Mouse (Mus musculus): Measurements from ENCODE around the gene Kcnh7. TPM values are rescaled to one million over a fixed set of nuclear protein-coding genes. Genes with fewer than 3 reads are reported as not detected.

Gene Kcnh7
- polyA plus RNA-seq, 1 experiment, result not detected

DNA sequence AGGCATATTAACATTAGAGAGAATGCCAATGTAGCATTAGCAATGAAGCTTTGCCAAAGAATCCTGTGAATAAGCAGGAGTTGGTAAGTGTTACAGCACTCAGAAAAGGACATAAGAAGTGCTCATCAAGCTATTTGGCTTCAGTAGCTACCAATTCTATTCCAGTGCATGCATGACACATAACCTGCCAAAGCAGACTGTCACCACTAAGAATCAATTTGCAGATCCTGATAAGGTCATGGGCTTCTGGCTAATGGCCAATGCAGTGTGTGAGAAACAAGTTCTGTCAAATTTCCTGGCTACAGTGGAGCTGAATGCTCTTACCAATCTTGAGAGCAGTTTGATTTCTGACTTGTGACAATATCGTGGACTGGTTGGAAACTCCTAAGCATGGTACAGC lies 341.5 kb downstream of the Kcnh7 start:
- no peaks in the 10 kb centered on the region for H3K9me3 ChIP-seq (replicated peaks; ENCODE audit: control insufficient read depth, insufficient read depth, low read length, poor library complexity, severe bottlenecking)
- TF ChIP-seq CTCF (IDR thresholded peaks at IDR 0.05; ENCODE audit: low read depth, low read length) (no peak), EP300 (IDR thresholded peaks at IDR 0.05; ENCODE audit: insufficient read depth, low read depth, low read length) (no peak), POLR2A (IDR thresholded peaks at IDR 0.05; ENCODE audit: insufficient read depth, low read length) (no peak)
- no peaks in the 10 kb centered on the region for H3K27me3 ChIP-seq (ENCODE audit: control insufficient read depth, insufficient read depth, low read length, poor library complexity, severe bottlenecking)
- no peak overlapping the region for H3K4me3 ChIP-seq (ENCODE audit: low read depth, low read length)
- no peaks in the 10 kb centered on the region for H3K4me1 ChIP-seq (ENCODE audit: control insufficient read depth, insufficient read depth, low read length)
- H3K9ac ChIP-seq (ENCODE audit: low read depth, poor library complexity, severe bottlenecking), result no peak overlapping the region
- no peaks in the 10 kb centered on the region for H3K36me3 ChIP-seq (ENCODE audit: control insufficient read depth, insufficient read depth, low read length, poor library complexity, severe bottlenecking)
- no peak overlapping the region for H3K27ac ChIP-seq (ENCODE audit: insufficient read depth, low read length)

DNA sequence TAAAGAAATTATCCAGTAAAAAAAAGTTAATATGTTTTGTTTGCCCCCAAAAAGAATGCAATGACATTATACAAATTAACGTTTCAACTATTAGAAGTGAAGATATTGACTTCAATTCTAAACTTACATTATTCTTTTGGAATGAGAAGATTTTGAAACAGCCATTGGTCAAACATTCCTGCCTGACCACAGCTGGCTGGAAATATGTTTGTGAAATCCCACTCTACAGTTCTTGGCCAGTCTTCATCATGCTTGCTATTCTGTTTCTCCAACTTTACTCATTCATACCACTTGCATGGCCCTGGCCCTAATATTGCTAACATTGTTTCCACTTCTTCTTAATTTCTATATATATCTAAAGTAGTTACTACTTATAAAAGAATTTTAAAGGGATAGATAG lies 349.8 kb downstream of the Kcnh7 start:
- no peaks in the 10 kb centered on the region for H3K4me1 ChIP-seq (ENCODE audit: control insufficient read depth, insufficient read depth, low read length)
- no peaks in the 10 kb centered on the region for H3K9me3 ChIP-seq (replicated peaks; ENCODE audit: control insufficient read depth, insufficient read depth, low read length, poor library complexity, severe bottlenecking)
- no peaks in the 10 kb centered on the region for H3K27me3 ChIP-seq (ENCODE audit: control insufficient read depth, insufficient read depth, low read length, poor library complexity, severe bottlenecking)
- no peak overlapping the region for H3K9ac ChIP-seq (ENCODE audit: low read depth, poor library complexity, severe bottlenecking)
- H3K36me3 ChIP-seq (ENCODE audit: control insufficient read depth, insufficient read depth, low read length, poor library complexity, severe bottlenecking), result no peaks in the 10 kb centered on the region
- no peak overlapping the region for H3K4me3 ChIP-seq (ENCODE audit: low read depth, low read length)
- H3K27ac ChIP-seq (ENCODE audit: insufficient read depth, low read length), result no peak overlapping the region
- TF ChIP-seq POLR2A (IDR thresholded peaks at IDR 0.05; ENCODE audit: insufficient read depth, low read length) (no peak), CTCF (IDR thresholded peaks at IDR 0.05; ENCODE audit: low read depth, low read length) (no peak)

- Histone ChIP-seq H3K36me3 (ENCODE audit: control insufficient read depth, insufficient read depth, low read length, poor library complexity, severe bottlenecking) (no peaks in the 10 kb centered on the region), H3K27ac (ENCODE audit: insufficient read depth, low read length) (no peak overlapping the region), H3K4me3 (ENCODE audit: low read depth, low read length) (no peak overlapping the region), H3K4me1 (ENCODE audit: control insufficient read depth, insufficient read depth, low read length) (no peaks in the 10 kb centered on the region), H3K9me3 (replicated peaks; ENCODE audit: control insufficient read depth, insufficient read depth, low read length, poor library complexity, severe bottlenecking) (no peaks in the 10 kb centered on the region), H3K27me3 (ENCODE audit: control insufficient read depth, insufficient read depth, low read length, poor library complexity, severe bottlenecking) (no peaks in the 10 kb centered on the region), H3K9ac (ENCODE audit: low read depth, poor library complexity, severe bottlenecking) (no peak overlapping the region)
- no peak for TF ChIP-seq CTCF (IDR thresholded peaks at IDR 0.05; ENCODE audit: low read depth, low read length)
- no peak for TF ChIP-seq EP300 (IDR thresholded peaks at IDR 0.05; ENCODE audit: insufficient read depth, low read depth, low read length)
- TF ChIP-seq POLR2A (IDR thresholded peaks at IDR 0.05; ENCODE audit: insufficient read depth, low read length), result no peak
These were observed 364.9 kb downstream of the Kcnh7 start for GRCm38 (mm10) chr2:62819231-62819630.

GRCm38 (mm10) chr2:62816016-62816415 lies 368.1 kb downstream of the Kcnh7 start:
- Histone ChIP-seq H3K4me3 (ENCODE audit: low read depth, low read length) (no peak overlapping the region), H3K36me3 (ENCODE audit: control insufficient read depth, insufficient read depth, low read length, poor library complexity, severe bottlenecking) (no peaks in the 10 kb centered on the region), H3K9ac (ENCODE audit: low read depth, poor library complexity, severe bottlenecking) (no peak overlapping the region), H3K9me3 (replicated peaks; ENCODE audit: control insufficient read depth, insufficient read depth, low read length, poor library complexity, severe bottlenecking) (no peaks in the 10 kb centered on the region), H3K27ac (ENCODE audit: insufficient read depth, low read length) (no peak overlapping the region), H3K4me1 (ENCODE audit: control insufficient read depth, insufficient read depth, low read length) (no peaks in the 10 kb centered on the region), H3K27me3 (ENCODE audit: control insufficient read depth, insufficient read depth, low read length, poor library complexity, severe bottlenecking) (no peaks in the 10 kb centered on the region)
- TF ChIP-seq CTCF (IDR thresholded peaks at IDR 0.05; ENCODE audit: low read depth, low read length) (no peak), POLR2A (IDR thresholded peaks at IDR 0.05; ENCODE audit: insufficient read depth, low read length) (no peak), EP300 (IDR thresholded peaks at IDR 0.05; ENCODE audit: insufficient read depth, low read depth, low read length) (no peak)

GRCm38 (mm10) chr2:62808813-62809212 lies 375.3 kb downstream of the Kcnh7 start:
- Histone ChIP-seq H3K9ac (ENCODE audit: low read depth, poor library complexity, severe bottlenecking) (no peak overlapping the region), H3K27ac (ENCODE audit: insufficient read depth, low read length) (no peak overlapping the region), H3K9me3 (replicated peaks; ENCODE audit: control insufficient read depth, insufficient read depth, low read length, poor library complexity, severe bottlenecking) (no peaks in the 10 kb centered on the region), H3K36me3 (ENCODE audit: control insufficient read depth, insufficient read depth, low read length, poor library complexity, severe bottlenecking) (no peaks in the 10 kb centered on the region), H3K27me3 (ENCODE audit: control insufficient read depth, insufficient read depth, low read length, poor library complexity, severe bottlenecking) (no peaks in the 10 kb centered on the region), H3K4me1 (ENCODE audit: control insufficient read depth, insufficient read depth, low read length) (no peaks in the 10 kb centered on the region), H3K4me3 (ENCODE audit: low read depth, low read length) (no peak overlapping the region)
- TF ChIP-seq CTCF (IDR thresholded peaks at IDR 0.05; ENCODE audit: low read depth, low read length), result no peak

GRCm38 (mm10) chr2:62807476-62807882 lies 376.6 kb downstream of the Kcnh7 start:
- Histone ChIP-seq H3K27ac (ENCODE audit: insufficient read depth, low read length) (no peak overlapping the region), H3K4me3 (ENCODE audit: low read depth, low read length) (no peak overlapping the region)
- TF ChIP-seq CTCF (IDR thresholded peaks at IDR 0.05; ENCODE audit: low read depth, low read length) (no peak), EP300 (IDR thresholded peaks at IDR 0.05; ENCODE audit: insufficient read depth, low read depth, low read length) (no peak), POLR2A (IDR thresholded peaks at IDR 0.05; ENCODE audit: insufficient read depth, low read length) (no peak)

More at GRCm38 (mm10) chr2:62807476-62807882, 376.6 kb downstream of the Kcnh7 start:
- Histone ChIP-seq H3K9ac (ENCODE audit: low read depth, poor library complexity, severe bottlenecking) (no peak overlapping the region), H3K36me3 (ENCODE audit: control insufficient read depth, insufficient read depth, low read length, poor library complexity, severe bottlenecking) (no peaks in the 10 kb centered on the region), H3K4me1 (ENCODE audit: control insufficient read depth, insufficient read depth, low read length) (no peaks in the 10 kb centered on the region), H3K9me3 (replicated peaks; ENCODE audit: control insufficient read depth, insufficient read depth, low read length, poor library complexity, severe bottlenecking) (no peaks in the 10 kb centered on the region), H3K27me3 (ENCODE audit: control insufficient read depth, insufficient read depth, low read length, poor library complexity, severe bottlenecking) (no peaks in the 10 kb centered on the region)
